Mouse (Mus musculus) midbrain, embryonic 13.5 days (tissue): Measurements from ENCODE around the gene Aldh1l2. TPM values are rescaled to one million over a fixed set of nuclear protein-coding genes. Genes with fewer than 3 reads are reported as not detected.
"Not testable (repeated sequence)": the region's sequence is repeated elsewhere in the genome, so short reads cannot be mapped to it uniquely, and the experiment has no call there.

Experiments used
- ATAC-seq: fragments of 200-750 bp; cut with Nextera tagmentation; 2 replicates; pipeline ENCODE4 v1.8.0; 2017; ENCODE audit warnings: mild to moderate bottlenecking, moderate TSS enrichment, moderate library complexity
- H3K27ac ChIP-seq: fragments of 300-500 bp; sonication (generic); 2 replicates; pipeline ENCODE4 v1.5.1; 2015; ENCODE audit warnings: inconsistent platforms, mild to moderate bottlenecking, moderate library complexity
- H3K27me3 ChIP-seq: fragments of 300-500 bp; sonication (generic); 2 replicates; pipeline ENCODE4 v1.6.1; 2015; ENCODE audit warnings: mild to moderate bottlenecking, inconsistent platforms
- H3K36me3 ChIP-seq: fragments of 300-500 bp; sonication (generic); 2 replicates; pipeline ENCODE4 v1.6.1; 2015; ENCODE audit warnings: mild to moderate bottlenecking, inconsistent platforms
- H3K4me1 ChIP-seq: fragments of 300-500 bp; sonication (generic); replicated peaks from 2 replicates; pipeline ENCODE4 v1.6.1; 2015; ENCODE audit warnings: inconsistent platforms
- H3K4me2 ChIP-seq: fragments of 300-500 bp; sonication (generic); replicated peaks from 2 replicates; pipeline ENCODE4 v1.6.1; 2015; ENCODE audit warnings: moderate library complexity, mild to moderate bottlenecking, inconsistent platforms
- H3K4me3 ChIP-seq: fragments of 300-500 bp; sonication (generic); replicated peaks from 2 replicates; pipeline ENCODE4 v1.5.1; 2015; ENCODE audit warnings: mild to moderate bottlenecking, inconsistent platforms
- H3K9ac ChIP-seq: fragments of 300-500 bp; sonication (generic); replicated peaks from 2 replicates; pipeline ENCODE4 v1.6.1; 2015; ENCODE audit warnings: mild to moderate bottlenecking, inconsistent platforms
- H3K9me3 ChIP-seq: fragments of 300-500 bp; sonication (generic); 2 replicates; pipeline ENCODE4 v1.6.1; 2016; ENCODE audit warnings: mild to moderate bottlenecking, inconsistent platforms
- WGBS: fragments of 180-500 bp; shearing (Covaris S2); methylation state at CpG from one replicate; pipeline ENCODE4 v1.1.7; 2015; 5-methylcytosine and 5-hydroxymethylcytosine counted together
- polyA plus RNA-seq: library from polyadenylated mRNA; unstranded; fragments of >200 nt; fragmentation: Nextera tagmentation; extraction: Ambion mirVana; gene quantifications from 2 replicates; pipeline ENCODE4 v1.2.1, GENCODE M21; 2015

Aldh1l2 gene
- polyA plus RNA-seq, 1 experiment from 2014 or later: 15.9 TPM

DNA sequence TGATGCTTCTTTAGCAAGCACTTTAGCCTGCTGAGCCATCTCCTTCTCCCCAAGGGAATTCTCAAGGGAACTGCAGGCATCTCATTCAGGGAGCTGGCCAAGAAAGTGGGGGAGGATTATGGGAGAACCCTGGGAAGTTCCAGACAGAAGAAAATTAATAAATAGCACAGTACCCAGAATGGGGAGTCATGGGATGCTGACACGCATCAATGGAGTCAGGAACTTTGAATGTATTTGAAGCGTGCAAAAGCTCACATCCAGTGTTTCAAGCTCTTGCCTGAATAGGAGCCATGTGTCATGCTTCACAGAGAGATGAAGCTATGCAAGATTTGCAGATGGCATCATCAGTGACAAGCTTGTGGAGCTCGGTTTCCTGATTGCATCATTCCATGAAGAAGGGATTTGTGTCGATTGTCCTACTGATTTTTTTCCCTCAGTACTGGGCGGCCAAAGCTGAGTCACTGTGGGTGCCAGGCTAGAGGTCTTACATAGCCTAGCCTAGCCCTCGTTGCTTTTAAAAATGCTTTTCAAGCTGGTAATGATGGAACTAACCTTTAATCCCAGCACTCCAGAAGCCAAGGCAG lies 3.5 kb downstream of the Aldh1l2 start:
- Histone ChIP-seq H3K27me3 (0 out of 2 replicates have a peak, but pooled peaks cover 6% of the 10 kb centered on the region), H3K9me3 (no peaks in the 10 kb centered on the region), H3K9ac (no peak overlapping the region), H3K27ac (no peak overlapping the region), H3K36me3 (peaks cover 18% of the 10 kb centered on the region), H3K4me3 (no peak overlapping the region), H3K4me1 (peaks cover 16% of the 10 kb centered on the region), H3K4me2 (no peak overlapping the region)
- no peak for ATAC-seq
- 86% methylated on average over 6 of the region's 6 CpGs for WGBS

DNA sequence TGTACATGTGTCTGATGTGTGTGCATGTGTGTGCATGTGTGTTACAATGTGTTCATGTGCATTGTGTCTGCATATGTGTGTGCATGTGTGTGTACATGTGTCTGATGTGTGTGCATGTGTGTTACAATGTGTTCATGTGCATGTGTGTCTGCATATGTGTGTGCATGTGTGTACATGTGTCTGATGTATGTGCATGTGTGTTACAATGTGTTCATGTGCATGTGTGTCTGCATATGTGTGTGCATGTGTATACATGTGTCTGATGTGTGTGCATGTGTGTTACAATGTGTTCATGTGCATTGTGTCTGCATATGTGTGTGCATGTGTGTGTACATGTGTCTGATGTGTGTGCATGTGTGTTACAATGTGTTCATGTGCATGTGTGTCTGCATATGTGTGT lies 9.7 kb downstream of the Aldh1l2 start:
- ATAC-seq, H3K4me1 ChIP-seq, H3K4me3 ChIP-seq, H3K27ac ChIP-seq, H3K27me3 ChIP-seq, H3K9ac ChIP-seq, H3K4me2 ChIP-seq, H3K9me3 ChIP-seq: not testable (repeated sequence)
- H3K36me3 ChIP-seq: peaks cover 65% of the 10 kb centered on the region

DNA sequence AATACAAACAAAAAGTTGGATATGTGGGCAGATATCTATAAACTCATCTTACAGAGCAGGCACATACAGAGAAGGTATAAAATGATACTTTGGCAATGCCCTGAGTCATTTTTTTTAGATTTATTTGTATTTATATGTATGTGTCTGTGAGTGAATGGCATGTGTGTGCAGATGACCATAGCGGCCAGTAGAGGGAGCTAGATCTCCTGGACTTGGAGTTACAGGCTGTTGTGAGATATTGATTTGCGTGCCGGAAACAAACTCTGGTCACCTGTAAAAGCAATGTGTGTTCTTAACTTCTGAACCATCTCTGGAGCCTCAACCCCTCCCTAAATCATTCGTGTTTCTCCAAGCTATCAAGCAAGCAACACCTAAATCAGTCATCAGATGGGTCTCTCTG lies 12.9 kb downstream of the Aldh1l2 start:
- no peak for ATAC-seq
- Histone ChIP-seq H3K4me1 (no peaks in the 10 kb centered on the region), H3K9ac (no peak overlapping the region), H3K27ac (no peak overlapping the region), H3K36me3 (peaks cover 76% of the 10 kb centered on the region), H3K27me3 (no peaks in the 10 kb centered on the region), H3K4me3 (no peak overlapping the region), H3K4me2 (no peak overlapping the region), H3K9me3 (no peaks in the 10 kb centered on the region)
- 81% methylated on average over 4 of the region's 4 CpGs for WGBS

DNA sequence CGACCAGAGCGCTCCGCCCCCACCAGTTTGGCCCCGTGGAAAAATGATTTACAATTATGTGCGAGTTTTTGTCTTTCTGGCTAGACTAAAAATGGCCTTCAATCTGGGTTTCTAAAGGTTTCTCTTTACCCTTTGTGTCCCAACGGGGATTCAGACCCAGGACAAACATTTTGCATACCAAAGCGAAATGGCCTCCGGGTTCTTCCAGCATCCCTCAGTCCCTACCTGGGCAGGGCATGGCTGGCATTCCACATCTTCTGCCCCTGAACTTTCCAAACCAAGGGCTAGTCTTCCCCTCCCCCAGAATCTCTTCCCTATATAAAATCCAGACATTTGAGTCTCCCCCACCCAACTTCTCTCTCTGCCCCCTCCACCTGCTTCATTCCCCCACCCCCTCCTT lies 20.2 kb downstream of the Aldh1l2 start:
- ATAC-seq: no peak
- Histone ChIP-seq H3K4me3 (no peak overlapping the region), H3K4me2 (no peak overlapping the region), H3K4me1 (no peaks in the 10 kb centered on the region), H3K9me3 (no peaks in the 10 kb centered on the region), H3K36me3 (peaks cover 86% of the 10 kb centered on the region), H3K9ac (no peak overlapping the region), H3K27ac (no peak overlapping the region), H3K27me3 (no peaks in the 10 kb centered on the region)
- 92% methylated on average over 8 of the region's 8 CpGs for WGBS

DNA sequence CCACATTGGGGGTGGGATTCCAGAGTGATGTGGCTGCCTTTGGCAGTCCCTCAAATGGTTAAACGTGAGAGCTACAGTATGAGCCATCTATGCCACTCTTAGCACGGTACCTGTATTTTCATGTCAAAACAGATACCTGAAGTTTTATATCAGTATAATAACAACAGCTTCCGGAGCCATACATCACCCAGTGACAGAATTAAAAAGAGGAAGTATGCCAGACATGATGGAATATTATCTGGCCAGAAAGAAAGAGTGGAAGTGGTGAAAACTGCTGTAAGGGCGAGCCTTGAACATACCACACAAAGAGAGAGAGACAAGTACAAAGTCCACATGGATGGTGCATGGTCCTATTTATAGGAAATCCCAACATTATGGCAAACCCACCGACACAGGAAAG lies 22.6 kb downstream of the Aldh1l2 start:
- no peak overlapping the region for H3K4me2 ChIP-seq
- H3K9ac ChIP-seq: no peak overlapping the region
- WGBS: 86% methylated on average over 5 of the region's 5 CpGs
- H3K9me3 ChIP-seq: no peaks in the 10 kb centered on the region
- H3K27ac ChIP-seq: no peak overlapping the region
- no peaks in the 10 kb centered on the region for H3K4me1 ChIP-seq
- peaks cover 92% of the 10 kb centered on the region for H3K36me3 ChIP-seq
- no peak for ATAC-seq
- no peak overlapping the region for H3K4me3 ChIP-seq
- H3K27me3 ChIP-seq: no peaks in the 10 kb centered on the region

DNA sequence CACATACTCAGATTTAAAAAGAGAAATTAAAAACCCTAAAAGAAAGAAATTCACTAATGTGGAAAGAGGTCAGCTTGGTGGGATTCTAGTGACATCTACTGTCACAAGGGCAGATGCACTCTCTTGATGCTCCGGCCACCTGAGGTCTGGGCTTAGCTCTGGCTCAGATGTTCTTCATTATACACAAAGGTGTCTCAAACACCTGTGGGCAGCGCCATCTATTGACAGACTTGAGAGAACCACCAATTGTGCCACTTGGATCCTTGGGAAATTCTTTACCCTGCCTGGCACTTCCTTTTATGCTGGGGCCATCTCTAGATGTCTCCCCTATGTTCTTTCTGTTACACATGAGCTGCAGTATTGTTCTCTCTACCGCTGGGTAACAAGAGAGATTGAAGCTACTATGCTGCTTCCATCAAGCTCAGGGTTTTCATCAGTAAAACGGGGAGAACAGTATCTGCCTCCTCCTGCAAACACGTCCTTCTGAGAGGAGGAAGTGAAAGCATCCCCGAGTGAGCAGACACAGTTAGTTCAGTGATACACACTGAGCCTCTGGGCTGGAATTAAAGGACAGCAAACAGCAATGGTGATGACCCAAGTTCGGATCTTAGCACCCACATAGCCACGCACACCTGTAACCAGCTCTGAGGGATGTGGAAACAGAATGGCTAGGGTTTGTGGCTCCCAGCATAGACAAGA lies 24.8 kb downstream of the Aldh1l2 start:
- Histone ChIP-seq H3K4me1 (no peaks in the 10 kb centered on the region), H3K27me3 (no peaks in the 10 kb centered on the region), H3K9me3 (no peaks in the 10 kb centered on the region), H3K4me2 (no peak overlapping the region), H3K9ac (no peak overlapping the region), H3K36me3 (peaks cover 92% of the 10 kb centered on the region), H3K27ac (no peak overlapping the region), H3K4me3 (no peak overlapping the region)
- 68% methylated on average over 8 of the region's 8 CpGs for WGBS
- ATAC-seq: no peak

DNA sequence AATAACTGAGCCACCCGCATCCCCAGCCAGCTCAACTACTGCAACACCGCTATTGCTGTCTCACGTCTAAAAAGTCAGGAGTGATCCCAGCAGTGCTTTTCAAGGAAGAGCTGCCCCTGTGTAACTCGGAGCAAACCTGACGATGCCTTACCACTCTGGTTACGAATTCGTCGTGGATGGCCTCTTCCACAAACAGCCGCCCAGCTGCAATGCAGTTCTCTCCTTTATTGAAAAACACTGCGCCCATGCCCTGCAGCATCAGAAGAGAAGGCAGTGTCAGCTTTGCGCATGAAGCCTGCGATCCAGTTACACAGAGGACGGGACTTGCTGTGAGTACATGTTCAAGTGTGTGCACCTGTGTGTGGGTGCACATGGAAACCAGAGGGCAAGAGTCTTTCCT lies 36.6 kb downstream of the Aldh1l2 start:
- H3K4me3 ChIP-seq: no peak overlapping the region
- H3K9ac ChIP-seq: no peak overlapping the region
- no peaks in the 10 kb centered on the region for H3K4me1 ChIP-seq
- H3K27me3 ChIP-seq: no peaks in the 10 kb centered on the region
- peaks cover 66% of the 10 kb centered on the region for H3K36me3 ChIP-seq
- ATAC-seq: no peak
- WGBS: 88% methylated on average over 13 of the region's 13 CpGs
- no peak overlapping the region for H3K27ac ChIP-seq
- H3K4me2 ChIP-seq: no peak overlapping the region
- H3K9me3 ChIP-seq: no peaks in the 10 kb centered on the region

DNA sequence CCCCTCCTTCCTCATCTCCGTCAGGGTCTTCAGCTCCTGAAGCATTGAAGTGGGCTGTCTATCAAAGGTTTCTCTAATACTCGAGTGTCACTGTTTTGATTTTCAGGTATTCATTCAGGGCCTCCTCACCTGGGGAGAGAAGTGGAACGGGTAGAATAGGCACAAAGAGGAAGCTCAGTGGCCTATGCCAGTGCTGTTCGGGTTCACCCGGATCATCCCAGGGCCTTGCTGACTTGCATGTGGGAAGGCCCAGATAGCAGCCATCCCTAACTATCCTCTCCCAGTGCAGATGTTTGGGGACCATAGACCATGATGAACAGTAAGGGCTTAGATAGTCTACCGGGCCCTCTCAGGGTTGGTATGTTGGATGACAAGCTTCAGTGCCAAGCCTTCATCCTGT lies 43.4 kb downstream of the Aldh1l2 start:
- H3K9ac ChIP-seq: no peak overlapping the region
- H3K4me1 ChIP-seq: no peaks in the 10 kb centered on the region
- H3K27me3 ChIP-seq: no peaks in the 10 kb centered on the region
- H3K27ac ChIP-seq: no peak overlapping the region
- no peak overlapping the region for H3K4me2 ChIP-seq
- no peak for ATAC-seq
- H3K36me3 ChIP-seq: peaks cover 83% of the 10 kb centered on the region
- no peaks in the 10 kb centered on the region for H3K9me3 ChIP-seq
- WGBS: 92% methylated on average over 6 of the region's 6 CpGs
- no peak overlapping the region for H3K4me3 ChIP-seq

DNA sequence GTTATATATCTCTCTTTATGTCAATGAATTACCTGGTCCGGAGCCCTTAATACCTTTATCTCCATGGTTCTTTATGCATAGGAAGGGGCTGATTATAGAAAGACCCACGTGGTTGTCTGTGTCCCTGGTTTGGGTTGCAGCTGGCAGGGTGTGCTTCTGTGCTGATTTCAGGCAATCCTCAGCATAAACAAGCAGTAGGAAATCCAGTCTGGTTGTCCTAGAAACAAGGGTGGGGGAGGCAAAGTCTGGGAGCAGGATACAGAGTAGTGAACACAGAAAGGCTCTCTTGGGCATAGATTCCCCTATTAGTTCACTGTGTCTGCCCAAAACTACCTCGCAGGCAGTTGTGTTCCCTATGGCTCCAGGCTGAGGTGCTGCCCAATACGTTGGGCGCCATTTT lies 56.7 kb downstream of the Aldh1l2 start:
- no peak for ATAC-seq
- H3K36me3 ChIP-seq: peaks cover 16% of the 10 kb centered on the region; the same call in 1 of the 2 replicates

DNA sequence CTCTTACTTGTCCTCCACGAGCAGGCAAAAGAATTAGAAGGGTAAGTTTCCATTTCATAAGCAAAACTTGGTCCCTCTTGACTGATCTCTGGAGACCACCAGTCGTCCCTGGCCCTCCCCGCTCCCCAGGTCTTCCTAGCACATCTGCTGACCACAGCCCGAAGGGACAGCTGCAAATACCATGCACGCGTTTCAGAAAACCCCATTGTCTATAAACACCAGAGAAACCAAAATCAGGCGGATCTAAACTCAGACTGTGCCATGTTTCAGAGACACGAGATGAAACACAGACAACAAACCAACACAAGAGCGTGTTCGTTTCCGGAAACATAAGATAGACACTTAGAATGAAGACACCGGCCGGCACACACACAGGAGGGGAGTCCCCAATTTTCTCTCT lies 58.7 kb downstream of the Aldh1l2 start:
- ATAC-seq: no peak
- H3K9ac ChIP-seq: no peak overlapping the region
- no peak overlapping the region for H3K4me3 ChIP-seq
- 95% methylated on average over 13 of the region's 13 CpGs for WGBS
- H3K9me3 ChIP-seq: peaks cover 11% of the 10 kb centered on the region
- no peaks in the 10 kb centered on the region for H3K27me3 ChIP-seq
- H3K4me2 ChIP-seq: no peak overlapping the region
- peaks cover 18% of the 10 kb centered on the region; the same call in 1 of the 2 replicates for H3K36me3 ChIP-seq
- no peak overlapping the region for H3K27ac ChIP-seq
- no peaks in the 10 kb centered on the region for H3K4me1 ChIP-seq

More for the DNA sequence above, 56.7 kb downstream of the Aldh1l2 start:
- Histone ChIP-seq H3K4me2 (no peak overlapping the region), H3K9me3 (peaks cover 11% of the 10 kb centered on the region), H3K4me3 (no peak overlapping the region), H3K27ac (no peak overlapping the region), H3K4me1 (no peaks in the 10 kb centered on the region), H3K27me3 (no peaks in the 10 kb centered on the region), H3K9ac (no peak overlapping the region)
- WGBS: 88% methylated on average over 5 of the region's 5 CpGs

DNA sequence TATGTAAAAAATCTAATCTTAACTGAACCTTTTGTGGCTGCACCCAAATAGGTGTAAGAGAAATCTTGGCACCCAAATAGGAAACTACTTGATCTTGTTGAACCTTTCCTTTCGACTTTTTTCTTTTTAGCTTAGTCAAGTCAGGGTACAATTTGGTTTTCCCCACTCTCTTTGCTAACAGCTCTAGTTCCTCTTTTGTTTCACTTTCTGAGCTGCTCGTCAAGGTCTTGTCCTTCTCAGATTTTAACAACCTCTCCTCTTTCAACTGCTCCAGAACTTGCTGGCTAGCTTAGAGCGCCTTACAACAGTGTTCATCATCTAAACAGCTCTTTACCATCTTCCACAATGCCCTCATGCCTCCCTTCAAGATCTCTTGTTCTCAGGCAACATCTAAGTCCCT lies 76.4 kb downstream of the Aldh1l2 start:
- no peak overlapping the region for H3K9ac ChIP-seq
- no peaks in the 10 kb centered on the region for H3K4me1 ChIP-seq
- H3K4me3 ChIP-seq: no peak overlapping the region
- ATAC-seq: no peak
- 90% methylated on average over 3 of the region's 3 CpGs for WGBS
- H3K36me3 ChIP-seq: peaks cover 28% of the 10 kb centered on the region
- no peak overlapping the region for H3K27ac ChIP-seq
- H3K9me3 ChIP-seq: peaks cover 47% of the 10 kb centered on the region
- no peaks in the 10 kb centered on the region for H3K27me3 ChIP-seq
- H3K4me2 ChIP-seq: no peak overlapping the region

DNA sequence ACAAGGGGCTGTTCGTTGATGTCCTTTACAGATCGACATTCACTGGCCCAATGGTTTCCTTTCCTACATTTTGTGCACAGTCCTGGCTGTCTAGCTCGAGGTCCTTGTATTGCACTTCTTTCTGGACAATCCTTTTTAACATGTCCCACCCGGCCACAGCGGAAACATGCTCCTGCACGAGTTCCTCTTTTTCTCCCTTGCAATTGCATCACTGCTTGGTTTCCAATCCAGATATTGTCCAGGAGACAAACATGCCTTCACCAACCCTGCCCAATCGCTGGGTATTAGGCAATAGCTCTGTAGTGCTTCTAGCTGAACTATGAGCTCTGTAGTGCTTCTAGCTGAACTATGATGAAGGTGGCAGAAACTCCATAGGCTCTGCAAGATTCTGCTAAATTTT lies 85.4 kb downstream of the Aldh1l2 start:
- Histone ChIP-seq H3K9me3 (peaks cover 41% of the 10 kb centered on the region), H3K36me3 (peaks cover 24% of the 10 kb centered on the region), H3K9ac (no peak overlapping the region), H3K27me3 (no peaks in the 10 kb centered on the region), H3K4me3 (no peak overlapping the region), H3K4me2 (no peak overlapping the region), H3K4me1 (no peaks in the 10 kb centered on the region), H3K27ac (no peak overlapping the region)
- no peak for ATAC-seq
- 92% methylated on average over 7 of the region's 7 CpGs for WGBS
